Mouse (Mus musculus) left cerebral cortex, adult 18-20 months (tissue): ENCODE data around the gene Nxpe3. TPM values are rescaled to one million over a fixed set of nuclear protein-coding genes. Genes with fewer than 3 reads are reported as not detected.
A peak's percentile ranks its signal among the peaks of the same experiment; 100 is the strongest.
"Not testable (repeated sequence)": the region's sequence is repeated elsewhere in the genome, so short reads cannot be mapped to it uniquely, and the experiment has no call there.

Experiments
- DNase-seq, 2 experiments: peaks; one replicate each; pipeline ENCODE4 v3.0.0; 2021 to 2022; ENCODE audit warnings: low spot score in 2 of 2, mixed read lengths in 1 of 2
- total RNA-seq, 2 experiments: library from RNA; stranded (reverse); gene quantifications; 2 replicates each; pipeline ENCODE4 v1.2.3; 2021

The Nxpe3 gene
- total RNA-seq, 2 experiments from 2014 or later: 9.7 to 11.5 TPM

GRCm38 (mm10) chr16:55890346-55891136 lies 4.5 kb downstream of the Nxpe3 start:
- no peak for DNase-seq

- DNase-seq: no peak
Measured at GRCm38 (mm10) chr16:55889451-55889850, 5.6 kb downstream of the Nxpe3 start.

GRCm38 (mm10) chr16:55888584-55888960 lies 6.5 kb downstream of the Nxpe3 start:
- no peak for DNase-seq

DNA sequence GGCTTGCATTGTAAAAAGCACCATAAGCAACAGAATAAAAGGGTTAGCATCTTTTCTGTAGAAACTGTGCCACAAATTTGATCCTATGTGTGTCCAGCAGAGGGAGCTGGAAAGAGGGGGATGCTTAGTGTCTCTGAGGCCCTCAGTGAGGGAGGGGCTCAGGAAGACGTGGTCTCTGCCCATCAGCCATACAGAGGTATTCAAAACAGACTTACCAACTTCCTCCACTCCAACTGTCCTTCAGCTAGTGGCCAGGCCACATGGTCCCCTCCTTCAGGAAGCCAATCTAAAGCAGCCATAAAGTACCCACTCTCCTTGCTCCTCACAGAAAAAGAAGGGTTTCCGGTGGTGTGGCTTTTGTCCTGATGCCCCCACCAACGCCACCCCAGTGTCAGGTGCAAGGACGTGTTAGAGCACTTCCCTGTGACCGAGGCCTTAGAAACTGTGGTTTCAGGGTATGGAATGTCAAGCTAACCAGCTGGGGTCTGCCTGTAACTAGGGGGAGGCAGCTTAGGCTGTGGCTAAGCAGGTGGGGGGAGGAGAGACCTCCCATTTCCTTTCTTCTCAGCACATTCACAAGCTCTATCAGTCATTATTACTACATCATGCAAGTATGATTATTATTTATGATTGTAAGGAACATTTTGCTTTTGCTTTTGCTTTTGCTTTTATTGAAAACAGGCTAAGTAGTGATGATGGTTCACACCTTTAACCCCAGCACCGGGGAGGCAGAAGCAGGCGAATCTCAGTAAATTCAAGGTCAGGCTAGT lies 7.1 kb downstream of the Nxpe3 start:
- DNase-seq: no peak

- DNase-seq: no peak
Measured at GRCm38 (mm10) chr16:55884246-55884645, 10.8 kb downstream of the Nxpe3 start.

DNA sequence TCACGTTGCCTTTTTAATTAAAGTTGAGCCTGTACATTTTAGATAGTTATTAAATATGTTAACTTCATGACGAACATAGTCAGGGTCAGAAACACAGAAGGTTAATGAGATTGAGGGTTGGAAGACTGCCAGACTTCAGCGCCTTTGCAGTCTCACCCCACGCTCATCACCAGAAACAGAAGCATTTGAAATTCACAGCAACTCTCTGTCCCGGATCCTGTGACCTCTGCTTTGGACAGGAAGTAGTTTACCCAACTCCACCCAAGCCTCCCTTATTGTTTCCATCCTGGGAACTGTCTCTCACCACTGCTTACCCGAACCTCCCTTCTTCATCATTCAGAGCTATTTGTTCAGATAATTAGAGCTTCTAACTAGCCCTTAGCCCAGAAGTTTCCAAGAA lies 19.1 kb downstream of the Nxpe3 start:
- no peak for DNase-seq

DNA sequence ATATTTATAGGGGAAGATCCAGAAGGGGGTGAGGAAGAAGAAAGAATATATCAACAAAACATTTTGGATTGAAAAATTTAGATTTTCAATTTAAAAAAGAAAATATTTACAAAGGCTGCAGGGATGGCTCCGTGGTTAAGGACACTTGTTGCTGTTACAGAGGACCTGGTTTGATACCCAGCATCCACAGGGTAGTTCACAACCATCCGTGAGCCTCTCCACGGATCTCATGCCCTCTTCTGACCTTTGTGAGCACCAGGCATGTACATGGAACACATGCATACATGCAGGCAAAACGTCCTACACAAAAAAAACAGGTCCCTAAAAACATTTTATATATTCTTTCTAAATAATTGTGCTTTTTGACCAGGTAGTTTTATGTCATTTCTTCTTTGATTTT lies 31.3 kb downstream of the Nxpe3 start:
- no peak for DNase-seq

DNA sequence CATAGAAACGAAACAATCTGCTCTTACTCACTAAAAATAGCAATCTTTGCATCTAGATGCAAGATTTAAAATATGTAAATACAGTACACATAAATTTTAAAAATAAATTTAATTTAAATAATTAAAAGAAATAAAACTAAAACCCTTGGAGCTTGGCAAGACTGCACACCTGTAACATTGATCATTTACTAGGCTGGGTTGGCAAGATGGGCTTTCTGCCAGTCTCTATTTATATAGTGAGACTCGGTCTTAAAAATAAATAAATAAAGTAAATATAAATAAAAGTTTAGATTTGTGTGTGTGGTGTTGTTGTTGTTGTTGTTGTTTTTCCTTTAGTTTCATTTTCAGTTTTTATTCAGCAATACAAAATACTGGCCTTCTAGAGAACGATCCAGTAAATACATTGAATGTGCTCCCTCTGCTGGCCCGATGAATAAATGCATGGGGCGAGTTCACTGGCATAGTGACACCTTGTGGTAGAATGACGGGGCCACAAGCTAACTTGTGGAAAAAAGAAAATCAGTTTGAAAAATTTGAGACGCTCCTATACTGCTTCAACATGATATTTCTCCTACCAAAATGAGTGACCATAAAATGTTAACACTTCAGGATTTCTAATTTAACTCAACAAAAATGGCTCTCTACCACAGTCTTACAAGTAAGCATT lies 31.8 kb downstream of the Nxpe3 start:
- DNase-seq: peak; percentile 61 to 69

DNA sequence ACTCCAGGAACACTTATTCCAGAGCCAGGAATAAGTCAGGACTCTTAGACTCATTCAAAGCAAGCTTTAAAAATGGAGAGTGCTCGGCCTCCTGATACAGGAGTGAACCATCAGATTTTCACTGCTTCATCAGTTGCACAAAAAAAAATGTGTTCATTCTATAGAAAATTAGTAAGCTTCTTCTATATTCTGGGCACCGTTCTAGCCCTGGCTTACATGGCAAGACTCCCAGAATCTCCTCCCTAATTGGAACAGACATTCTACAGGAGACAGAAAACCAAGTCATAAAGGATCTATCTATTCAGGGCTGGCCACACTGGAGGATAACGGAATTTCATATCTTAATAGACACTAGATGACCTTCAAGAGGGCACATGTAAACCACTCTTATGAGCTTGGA lies 34.0 kb downstream of the Nxpe3 start:
- DNase-seq: peak; percentile 16 to 28

- not testable (repeated sequence) for DNase-seq
Measured at GRCm38 (mm10) chr16:55859421-55859820, 35.7 kb downstream of the Nxpe3 start.

DNA sequence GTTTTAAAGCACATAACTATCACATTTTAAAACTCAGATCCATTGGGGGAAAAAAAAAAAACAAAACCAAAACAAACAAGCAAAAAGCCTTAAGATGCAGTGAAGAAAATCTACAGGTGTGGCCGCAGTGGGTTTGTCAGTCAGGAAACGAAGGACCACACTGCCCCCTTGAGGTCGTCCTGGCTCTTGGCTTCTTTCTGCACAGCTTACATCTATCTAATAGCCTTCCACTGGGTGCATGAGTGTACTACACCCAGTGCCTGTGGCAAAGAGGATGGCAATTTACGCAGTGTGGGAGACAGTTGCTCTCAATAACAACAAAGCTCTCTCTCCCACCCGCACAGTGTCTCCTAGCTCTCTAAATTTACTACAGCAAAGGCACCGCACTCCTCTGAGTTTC lies 36.6 kb downstream of the Nxpe3 start:
- peak; percentile 73 to 77 for DNase-seq

DNA sequence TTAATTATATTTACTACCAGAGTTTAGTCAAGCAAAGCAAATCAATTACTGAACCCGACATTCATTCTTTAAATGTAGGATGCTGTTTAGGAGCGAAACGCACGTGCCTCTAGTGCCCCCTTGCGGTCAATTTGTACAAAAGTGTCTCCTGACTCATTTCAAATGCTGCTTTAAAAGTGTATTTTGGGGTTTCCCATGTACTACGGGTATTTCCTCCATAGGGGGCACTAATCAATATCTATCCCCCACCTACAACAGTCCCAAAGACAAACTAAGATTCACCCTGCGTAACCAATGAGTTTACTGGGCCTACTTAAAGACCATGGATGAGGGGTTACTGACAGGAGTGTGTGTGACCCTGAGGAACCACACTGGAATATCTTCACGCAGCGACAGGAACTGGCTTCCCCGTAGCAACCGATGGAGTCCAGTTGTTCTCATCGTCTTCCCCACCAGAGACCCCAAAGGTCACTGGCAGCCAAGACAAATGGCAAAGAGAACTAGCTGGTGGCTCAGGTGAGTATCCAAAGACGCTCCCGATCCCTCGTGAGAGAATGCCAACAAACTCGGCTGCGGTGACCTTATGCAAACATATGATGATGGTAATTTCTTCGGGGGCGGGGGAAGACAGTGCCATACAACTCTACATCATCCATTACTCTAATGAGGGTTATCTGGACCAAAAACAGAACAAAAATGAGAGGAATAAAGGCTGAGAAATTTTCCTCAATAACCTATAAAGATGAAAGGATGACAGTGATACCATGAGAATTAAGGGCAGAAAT lies 42.0 kb downstream of the Nxpe3 start:
- DNase-seq: peak; percentile 75 to 84

DNA sequence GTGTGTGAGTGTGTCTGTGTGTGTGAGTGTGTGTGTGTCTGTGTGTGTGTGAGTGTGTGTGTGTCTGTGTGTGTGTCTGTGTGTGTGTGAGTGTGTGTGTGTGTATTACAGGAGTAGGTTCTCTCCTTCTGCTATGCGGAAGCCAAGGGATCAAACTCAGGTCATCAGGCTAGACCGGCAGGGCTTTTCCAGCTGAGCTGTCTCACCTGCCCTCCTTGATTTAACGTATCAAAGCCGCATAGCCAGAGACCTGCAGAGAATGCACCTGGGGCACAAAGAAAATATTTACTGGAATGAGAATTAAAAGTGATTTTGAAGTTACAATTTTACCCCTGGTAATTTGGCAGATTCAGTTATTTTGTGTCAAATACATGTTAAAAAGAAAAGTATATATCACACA lies 42.6 kb downstream of the Nxpe3 start:
- DNase-seq: no peak

GRCm38 (mm10) chr16:55850485-55850884 lies 44.6 kb downstream of the Nxpe3 start:
- DNase-seq: no peak

- DNase-seq: no peak
Measured at GRCm38 (mm10) chr16:55847679-55848078, 47.4 kb downstream of the Nxpe3 start.

- no peak for DNase-seq
Measured at GRCm38 (mm10) chr16:55844847-55845246, 50.2 kb downstream of the Nxpe3 start.

DNA sequence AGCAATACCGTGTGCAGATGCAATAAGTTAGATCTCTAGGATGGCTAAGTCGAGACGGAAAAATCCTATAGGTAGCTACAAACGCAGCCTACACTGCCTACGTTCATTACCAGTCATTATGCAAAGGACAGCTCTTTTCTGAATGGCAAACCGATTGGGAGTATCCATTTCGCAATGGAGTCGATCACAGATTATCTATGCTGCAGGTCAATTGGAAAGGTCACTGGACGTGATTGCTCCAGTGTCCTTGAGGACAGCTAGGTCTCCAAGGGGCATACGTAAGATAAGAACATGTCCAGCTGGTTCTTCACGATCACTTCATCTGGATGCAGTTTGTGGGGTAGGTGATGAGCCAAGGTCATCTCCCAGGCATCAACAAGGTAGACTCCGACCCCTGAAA lies 51.2 kb downstream of the Nxpe3 start:
- no peak for DNase-seq

DNA sequence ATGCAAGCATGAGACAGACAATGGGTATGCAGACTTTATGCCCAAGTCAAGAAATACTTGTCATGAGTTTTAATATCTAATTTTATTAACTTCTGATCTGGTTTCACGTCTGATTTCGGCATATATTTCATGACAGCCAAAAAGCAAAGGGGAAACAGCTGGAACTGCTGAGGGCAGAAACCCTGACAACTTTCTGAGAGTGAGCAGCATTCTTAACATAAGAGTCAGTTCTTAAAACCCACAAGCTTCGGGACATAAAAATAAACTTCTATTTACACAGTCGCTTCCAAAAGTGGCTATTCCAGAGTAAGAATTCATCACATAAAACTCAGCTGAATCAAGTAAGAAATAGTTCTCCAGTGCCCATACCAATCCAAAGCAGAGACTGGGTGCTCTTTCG lies 52.0 kb downstream of the Nxpe3 start:
- no peak for DNase-seq

GRCm38 (mm10) chr16:55841506-55841905 lies 53.6 kb downstream of the Nxpe3 start:
- DNase-seq: no peak

DNA sequence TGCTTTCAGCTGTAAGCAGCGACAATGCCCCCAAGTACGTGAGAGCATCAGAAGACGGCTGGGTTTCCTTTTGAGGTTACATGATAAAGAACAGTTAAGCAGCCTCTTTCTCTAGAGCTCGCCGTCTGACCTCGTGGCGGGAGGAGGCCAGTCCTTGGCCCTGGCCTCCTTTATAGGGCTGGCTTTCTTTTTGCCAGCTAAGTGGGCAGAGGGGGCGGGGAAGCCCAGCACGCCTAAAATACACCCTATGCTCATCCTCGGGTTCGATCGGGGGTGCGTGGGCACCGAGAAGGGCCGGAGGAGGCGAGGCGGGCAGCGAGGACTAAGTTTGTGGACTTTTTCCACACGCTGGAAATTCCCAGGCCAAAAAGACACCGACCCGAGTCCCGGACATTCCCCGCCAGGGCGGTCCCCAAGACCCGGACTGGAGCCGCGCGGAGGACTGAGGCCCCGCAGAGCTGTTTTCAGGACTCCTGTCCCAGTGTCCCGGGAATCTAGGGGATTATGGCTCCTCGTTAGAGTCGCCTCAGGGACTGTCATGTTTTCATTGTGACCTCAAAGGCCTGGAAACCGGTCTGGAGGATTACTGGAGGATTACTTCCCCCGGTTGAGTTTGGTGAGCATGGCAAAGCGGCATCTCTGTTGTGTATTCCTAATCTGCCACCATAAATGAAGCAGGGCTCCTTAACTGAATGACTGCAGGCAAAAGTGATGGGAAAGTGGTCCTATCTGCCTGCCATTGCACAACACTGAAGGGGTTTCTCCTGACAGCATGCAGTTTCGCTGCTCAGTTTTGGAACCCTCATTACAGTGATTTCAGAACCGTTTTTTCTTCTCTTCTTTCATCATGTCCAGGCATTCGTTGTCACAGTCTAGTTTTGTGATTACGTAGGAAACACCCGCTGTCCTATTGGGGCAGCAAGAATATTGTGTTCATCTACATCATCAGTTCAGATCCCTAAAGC lies 56.3 kb downstream of the Nxpe3 start, which contains the start of gene Nfkbiz:
Nfkbiz (minus strand) TSS at position 390 of the 965 bp plus-strand sequence.
- peak; percentile 70 to 77 for DNase-seq
